In the genomic region with DNA sequence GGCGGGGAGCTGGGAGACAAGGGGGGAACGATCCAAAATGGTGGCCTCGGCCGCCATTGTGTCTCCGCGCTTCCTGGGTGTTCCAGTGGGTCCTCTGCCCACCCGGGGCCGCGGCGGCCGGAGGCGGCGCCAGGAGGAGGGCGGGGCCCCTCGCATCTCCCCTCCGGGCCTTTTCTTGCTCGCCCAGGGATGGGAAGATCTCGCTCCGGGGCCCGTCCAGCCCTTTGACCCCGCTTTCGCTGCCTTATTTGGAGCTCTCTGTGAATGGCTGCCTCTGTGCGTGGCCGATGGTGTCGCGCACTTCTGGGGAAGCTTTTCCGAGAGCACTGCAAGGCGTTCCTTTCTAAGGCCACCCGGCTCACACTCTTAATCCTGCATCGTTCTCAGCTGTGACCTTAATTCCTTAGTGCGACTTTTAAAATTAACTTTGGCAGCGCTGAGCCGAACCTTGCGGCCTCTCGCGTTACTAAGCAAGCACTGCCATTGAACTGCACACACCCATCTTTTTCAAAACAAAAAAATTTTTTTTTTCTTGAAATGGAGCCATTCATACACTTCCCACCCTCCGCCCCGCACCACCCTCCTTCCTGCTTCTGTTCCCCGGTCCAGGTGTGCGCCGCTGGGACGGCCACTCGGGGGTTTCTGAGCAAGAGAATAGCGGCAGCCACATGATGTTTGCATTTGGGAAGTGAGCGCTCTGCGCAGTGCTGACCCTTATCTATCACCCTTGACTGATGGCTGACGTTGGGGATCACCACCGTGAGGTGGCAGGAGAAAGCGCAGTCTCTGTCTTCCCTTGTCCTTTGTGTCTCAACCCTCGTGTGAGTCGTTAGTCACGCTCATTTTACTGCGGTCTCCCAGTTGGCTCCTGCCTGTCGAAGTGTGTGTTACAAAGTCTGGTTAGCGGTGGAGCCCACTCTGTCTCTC, we compare ENCODE assay signal across 9 mouse cellular contexts. TPM values are rescaled to one million over a fixed set of nuclear protein-coding genes. Genes with fewer than 3 reads are reported as not detected.
DNase-seq lines count a peak whose midpoint lies in the region; ATAC-seq and TF ChIP-seq lines count a peak whose summit lies in the region.
"Had no signal": no experiment of that assay in that cellular context is flagged by ENCODE, and none has a peak within 500 bp of the region (broad histone marks: within the 10 kb centered on the region; RNA-seq: fewer than 3 reads in every experiment).

No protein-coding gene starts in this region.

- H3K36me3 ChIP-seq in G1E (replicated peaks): peaks cover 73% of the 10 kb centered on the region
- H3K36me3 ChIP-seq in liver, embryonic 16.5 days (ENCODE audit: control insufficient read depth, insufficient read depth): peaks cover 41% of the 10 kb centered on the region
- H3K36me3 ChIP-seq in neural tube, embryonic 12.5 days: peaks cover 39% of the 10 kb centered on the region

- TF ChIP-seq CTCF in G1E (IDR thresholded peaks at IDR 0.05; ENCODE audit: low read depth, low read length): no peak

- under 1% methylated on average over 55 of the region's 55 CpGs for WGBS in liver, embryonic 16.5 days (ENCODE audit: insufficient replicate concordance)
- under 1% methylated on average over 55 of the region's 55 CpGs for WGBS in neural tube, embryonic 12.5 days

- H3K27me3 ChIP-seq in G1E (ENCODE audit: insufficient read depth, low read length): no peaks in the 10 kb centered on the region
- H3K27me3 ChIP-seq in liver, embryonic 16.5 days (ENCODE audit: control insufficient read depth, insufficient read depth, low read depth, low read length): no peaks in the 10 kb centered on the region
- H3K27me3 ChIP-seq in neural tube, embryonic 12.5 days (replicated peaks): no peaks in the 10 kb centered on the region

- no peaks in the 10 kb centered on the region for H3K9me3 ChIP-seq in G1E (replicated peaks)
- H3K9me3 ChIP-seq in liver, embryonic 16.5 days (replicated peaks; ENCODE audit: control insufficient read depth, low read length): no peaks in the 10 kb centered on the region
- H3K9me3 ChIP-seq in neural tube, embryonic 12.5 days: no peaks in the 10 kb centered on the region

- peak; percentile 34 for ATAC-seq in G1E (ENCODE audit: extremely low read depth, insufficient number of reproducible peaks, low FRiP score, poor library complexity, severe bottlenecking)
- ATAC-seq in granulocyte monocyte progenitor cell, adult 5-6 weeks (replicated peaks; ENCODE audit: poor library complexity, severe bottlenecking): peak; percentile 53
- ATAC-seq in liver, embryonic 16.5 days (ENCODE audit: low read depth): peak; percentile 47
- ATAC-seq in neural tube, embryonic 12.5 days (ENCODE audit: low FRiP score, low read depth): peak; percentile 73

- peak overlapping the region; percentile 87 for H3K4me3 ChIP-seq in G1E (ENCODE audit: low read depth, low read length)
- peak overlapping the region; percentile 94 for H3K4me3 ChIP-seq in liver, embryonic 16.5 days (ENCODE audit: low read depth, low read length)
- peak overlapping the region; percentile 94 for H3K4me3 ChIP-seq in neural tube, embryonic 12.5 days

- H3K27ac ChIP-seq in liver, embryonic 16.5 days (ENCODE audit: low read length): peak overlapping the region; percentile 90
- H3K27ac ChIP-seq in neural tube, embryonic 12.5 days: peak overlapping the region; percentile 96

- H3K4me1 ChIP-seq in G1E (ENCODE audit: insufficient read depth, low read depth, low read length): peaks cover 69% of the 10 kb centered on the region
- H3K4me1 ChIP-seq in liver, embryonic 16.5 days (ENCODE audit: control insufficient read depth, low read depth, low read length): peaks cover 42% of the 10 kb centered on the region
- peaks cover 44% of the 10 kb centered on the region for H3K4me1 ChIP-seq in neural tube, embryonic 12.5 days

- H3K4me2 ChIP-seq in liver, embryonic 16.5 days (ENCODE audit: low read depth, low read length): peak overlapping the region; percentile 89
- peak overlapping the region; percentile 90 for H3K4me2 ChIP-seq in neural tube, embryonic 12.5 days (replicated peaks)

- peak overlapping the region; percentile 94 for H3K9ac ChIP-seq in liver, embryonic 16.5 days (ENCODE audit: low read depth, low read length)
- H3K9ac ChIP-seq in neural tube, embryonic 12.5 days: peak overlapping the region; percentile 100

- DNase-seq in A20 (ENCODE audit: low read depth, low spot score) (peak; percentile 71), G1E (ENCODE audit: low spot score) (peak; percentile 78)
- DNase-seq in cerebellum, postnatal 25 days: peak; percentile 51 to 74
- DNase-seq in kidney, adult 9 months: peak; percentile 90
- peak; percentile 65 for DNase-seq in thymus, postnatal 0 days (ENCODE audit: low spot score)

RNA-seq across cellular contexts. Expression of gene Ddx39b, which starts 0.7 kb away (rescaled TPM):
- total RNA-seq in G1E (2014; fragmentation: Nextera tagmentation) (424 and 464 TPM in 2 replicates), G1E (2017) (171 and 174 TPM in 2 replicates)
- 362 and 363 TPM in 2 replicates for polyA plus RNA-seq in G1E (2012)
- total RNA-seq in granulocyte monocyte progenitor cell, adult 5-6 weeks (2014; fragmentation: Nextera tagmentation): 411 and 417 TPM in 2 replicates
- 175 and 187 TPM in 2 replicates for total RNA-seq in granulocyte monocyte progenitor cell, adult 5-6 weeks (2017)
- 128 and 133 TPM in 2 replicates for polyA plus RNA-seq in liver, embryonic 16.5 days (2015; fragmentation: Nextera tagmentation; extraction: Ambion mirVana)
- 511 and 522 TPM in 2 replicates for polyA plus RNA-seq in neural tube, embryonic 12.5 days (2016; fragmentation: Nextera tagmentation; extraction: Ambion mirVana)
- polyA plus RNA-seq in thymus, postnatal 0 days (2015; fragmentation: Nextera tagmentation; extraction: Ambion mirVana): 423 and 446 TPM in 2 replicates

RNA-seq across cellular contexts. Expression of gene Nfkbil1, which starts 6.7 kb away (rescaled TPM):
- total RNA-seq in G1E (2014; fragmentation: Nextera tagmentation) (7.0 and 14.1 TPM in 2 replicates), G1E (2017) (8.6 and 12.1 TPM in 2 replicates)
- 37.3 and 41.6 TPM in 2 replicates for polyA plus RNA-seq in G1E (2012)
- 4.5 and 5.2 TPM in 2 replicates for total RNA-seq in granulocyte monocyte progenitor cell, adult 5-6 weeks (2014; fragmentation: Nextera tagmentation)
- total RNA-seq in granulocyte monocyte progenitor cell, adult 5-6 weeks (2017): 5.3 and 5.9 TPM in 2 replicates
- polyA plus RNA-seq in liver, embryonic 16.5 days (2015; fragmentation: Nextera tagmentation; extraction: Ambion mirVana): 2.8 and 2.9 TPM in 2 replicates
- polyA plus RNA-seq in neural tube, embryonic 12.5 days (2016; fragmentation: Nextera tagmentation; extraction: Ambion mirVana): 10.6 and 11.5 TPM in 2 replicates
- polyA plus RNA-seq in thymus, postnatal 0 days (2015; fragmentation: Nextera tagmentation; extraction: Ambion mirVana): 14.0 and 16.8 TPM in 2 replicates

RNA-seq across cellular contexts. Expression of gene Atp6v1g2, which starts 8.8 kb away (rescaled TPM):
- total RNA-seq in G1E (2014; fragmentation: Nextera tagmentation) (3.0 and 5.0 TPM in 2 replicates), G1E (2017) (3.2 TPM in 2 replicates)
- polyA plus RNA-seq in G1E (2012): 2.4 and 2.8 TPM in 2 replicates
- 10.0 and 11.7 TPM in 2 replicates for total RNA-seq in granulocyte monocyte progenitor cell, adult 5-6 weeks (2014; fragmentation: Nextera tagmentation)
- 2.0 and 3.9 TPM in 2 replicates for total RNA-seq in granulocyte monocyte progenitor cell, adult 5-6 weeks (2017)
- 0.58 and 1.0 TPM in 2 replicates for polyA plus RNA-seq in liver, embryonic 16.5 days (2015; fragmentation: Nextera tagmentation; extraction: Ambion mirVana)
- 26.2 and 28.4 TPM in 2 replicates for polyA plus RNA-seq in neural tube, embryonic 12.5 days (2016; fragmentation: Nextera tagmentation; extraction: Ambion mirVana)
- polyA plus RNA-seq in thymus, postnatal 0 days (2015; fragmentation: Nextera tagmentation; extraction: Ambion mirVana): 1.3 and 1.8 TPM in 2 replicates

RNA-seq across cellular contexts. Expression of gene H2-D1, which starts 20.3 kb away (rescaled TPM):
- 50.2 and 53.6 TPM in 2 replicates for total RNA-seq in G1E (2014; fragmentation: Nextera tagmentation)
- total RNA-seq in G1E (2017): 109 and 115 TPM in 2 replicates
- 88.5 and 106 TPM in 2 replicates for polyA plus RNA-seq in G1E (2012)
- 275 and 369 TPM in 2 replicates for total RNA-seq in granulocyte monocyte progenitor cell, adult 5-6 weeks (2014; fragmentation: Nextera tagmentation)
- 399 and 416 TPM in 2 replicates for total RNA-seq in granulocyte monocyte progenitor cell, adult 5-6 weeks (2017)
- polyA plus RNA-seq in liver, embryonic 16.5 days (2015; fragmentation: Nextera tagmentation; extraction: Ambion mirVana): 98.3 and 107 TPM in 2 replicates
- 55.7 and 58.8 TPM in 2 replicates for polyA plus RNA-seq in neural tube, embryonic 12.5 days (2016; fragmentation: Nextera tagmentation; extraction: Ambion mirVana)
- polyA plus RNA-seq in thymus, postnatal 0 days (2015; fragmentation: Nextera tagmentation; extraction: Ambion mirVana): 441 and 555 TPM in 2 replicates

RNA-seq across cellular contexts. Expression of gene Gm16181, which starts 21.6 kb away (rescaled TPM):
- total RNA-seq in G1E (2014; fragmentation: Nextera tagmentation): not detected in 2 replicates
- total RNA-seq in G1E (2017): 0.38 and 0.52 TPM in 2 replicates
- polyA plus RNA-seq in G1E (2012): not detected in 2 replicates
- not detected in 2 replicates for total RNA-seq in granulocyte monocyte progenitor cell, adult 5-6 weeks (2014; fragmentation: Nextera tagmentation)
- total RNA-seq in granulocyte monocyte progenitor cell, adult 5-6 weeks (2017): 0.82 TPM in 1 of 2 replicates, not detected in the other
- polyA plus RNA-seq in liver, embryonic 16.5 days (2015; fragmentation: Nextera tagmentation; extraction: Ambion mirVana): not detected in 2 replicates
- not detected in 2 replicates for polyA plus RNA-seq in neural tube, embryonic 12.5 days (2016; fragmentation: Nextera tagmentation; extraction: Ambion mirVana)
- 0.26 and 0.69 TPM in 2 replicates for polyA plus RNA-seq in thymus, postnatal 0 days (2015; fragmentation: Nextera tagmentation; extraction: Ambion mirVana)
- total RNA-seq: layer of hippocampus, adult 8-10 months had no signal

Comparison
In these comparisons a context has a peak if more than half of its experiments do, and no peak if none do; other contexts are left out.
1. Peak in every context shown above with its lines: DNase-seq, ATAC-seq, H3K4me3 ChIP-seq and H3K27ac ChIP-seq.